Mouse (Mus musculus): ENCODE results near the gene Vbp1. TPM values are rescaled to one million over a fixed set of nuclear protein-coding genes. Genes with fewer than 3 reads are reported as not detected.

Gene Vbp1
- total and polyA plus RNA-seq, 2 experiments from 2014 or later: 91.1 to 291 TPM

GRCm38 (mm10) chrX:75578539-75578938, 64.4 kb downstream of the Vbp1 start:
- H3K4me1 ChIP-seq (ENCODE audit: insufficient read depth, low read length): no peaks in the 10 kb centered on the region
- no peak overlapping the region for H3K9ac ChIP-seq (replicated peaks; ENCODE audit: low read length, poor library complexity, severe bottlenecking)
- ATAC-seq (ENCODE audit: low FRiP score) (no peak), DNase-seq (ENCODE audit: low spot score) (no peak)
- H3K27ac ChIP-seq (ENCODE audit: low read depth, low read length): no peak overlapping the region
- H3K9me3 ChIP-seq (ENCODE audit: low read length): no peaks in the 10 kb centered on the region
- no peaks in the 10 kb centered on the region for H3K36me3 ChIP-seq (ENCODE audit: insufficient read depth, low read length)
- WGBS: 79% methylated on average over 2 of the region's 2 CpGs
- H3K4me2 ChIP-seq (ENCODE audit: low read depth, low read length, poor library complexity, severe bottlenecking): no peak overlapping the region
- H3K4me3 ChIP-seq (ENCODE audit: low read depth, low read length): no peak overlapping the region
- no peaks in the 10 kb centered on the region for H3K27me3 ChIP-seq (ENCODE audit: insufficient read depth, low read length)
- no peak for TF ChIP-seq CTCF (IDR thresholded peaks at IDR 0.05)

Other genes with a start within 250 kb of the Vbp1 start
- 24.4 and 38.7 TPM in 2 replicates for gene Fundc2, start 131.9 kb upstream of the Vbp1 start, total RNA-seq (2014; rRNA removed)
- gene Fundc2, start 131.9 kb upstream of the Vbp1 start, polyA plus RNA-seq (2015; fragmentation: Nextera tagmentation; extraction: Ambion mirVana): 29.4 and 29.9 TPM in 2 replicates
- 1.5 and 1.9 TPM in 2 replicates for gene F8, start 131.7 kb upstream of the Vbp1 start, total RNA-seq (2014; rRNA removed)
- gene F8, start 131.7 kb upstream of the Vbp1 start, polyA plus RNA-seq (2015; fragmentation: Nextera tagmentation; extraction: Ambion mirVana): 1.7 and 1.8 TPM in 2 replicates
- gene Cmc4, start 97.7 kb upstream of the Vbp1 start, total RNA-seq (2014; rRNA removed): 10.4 and 12.0 TPM in 2 replicates
- gene Cmc4, start 97.7 kb upstream of the Vbp1 start, polyA plus RNA-seq (2015; fragmentation: Nextera tagmentation; extraction: Ambion mirVana): 24.9 TPM in 2 replicates
- gene Mtcp1, start 97.7 kb upstream of the Vbp1 start, total RNA-seq (2014; rRNA removed): 5.5 and 8.2 TPM in 2 replicates
- gene Mtcp1, start 97.7 kb upstream of the Vbp1 start, polyA plus RNA-seq (2015; fragmentation: Nextera tagmentation; extraction: Ambion mirVana): 3.0 and 3.8 TPM in 2 replicates
- gene Brcc3, start 97.7 kb upstream of the Vbp1 start, total RNA-seq (2014; rRNA removed): 14.0 and 19.3 TPM in 2 replicates
- gene Brcc3, start 97.7 kb upstream of the Vbp1 start, polyA plus RNA-seq (2015; fragmentation: Nextera tagmentation; extraction: Ambion mirVana): 33.0 and 34.4 TPM in 2 replicates
- gene Rab39b, start 63.9 kb downstream of the Vbp1 start, total RNA-seq (2014; rRNA removed): 30.0 and 35.5 TPM in 2 replicates
- gene Rab39b, start 63.9 kb downstream of the Vbp1 start, polyA plus RNA-seq (2015; fragmentation: Nextera tagmentation; extraction: Ambion mirVana): 24.1 and 24.4 TPM in 2 replicates

Data from midbrain, postnatal 0 days (tissue).